Mouse (Mus musculus) heart, postnatal 0 days (tissue): ENCODE data around the gene Camk2g. TPM values are rescaled to one million over a fixed set of nuclear protein-coding genes. Genes with fewer than 3 reads are reported as not detected.
A peak's percentile ranks its signal among the peaks of the same experiment; 100 is the strongest.

Experiments
- ATAC-seq: fragments of 200-750 bp; cut with Nextera tagmentation; 2 replicates; pipeline ENCODE4 v1.8.0; 2017; ENCODE audit warnings: low read depth, moderate number of reproducible peaks, moderate library complexity; ENCODE audit not compliant: insufficient read depth
- DNase-seq: peaks from one replicate; pipeline ENCODE4 v3.0.0-alpha.2; 2016; ENCODE audit warnings: low spot score
- H3K27ac ChIP-seq: fragments of 300-500 bp; sonication (generic); 2 replicates; pipeline ENCODE4 v1.5.1; 2014; ENCODE audit warnings: low read depth, mild to moderate bottlenecking
- H3K27me3 ChIP-seq: fragments of 300-500 bp; sonication (generic); 2 replicates; pipeline ENCODE4 v1.6.1; 2014; ENCODE audit warnings: low read length, mixed read lengths; ENCODE audit not compliant: control insufficient read depth, insufficient read depth
- H3K36me3 ChIP-seq: fragments of 300-500 bp; sonication (generic); replicated peaks from 2 replicates; pipeline ENCODE4 v1.6.1; 2014; ENCODE audit warnings: low read length, mixed read lengths; ENCODE audit not compliant: control insufficient read depth, insufficient read depth
- H3K4me1 ChIP-seq: fragments of 300-500 bp; sonication (generic); 2 replicates; pipeline ENCODE4 v1.6.1; 2014; ENCODE audit warnings: antibody characterized with exemption; ENCODE audit not compliant: control insufficient read depth, insufficient read depth
- H3K4me2 ChIP-seq: fragments of 300-500 bp; sonication (generic); 2 replicates; pipeline ENCODE4 v1.6.1; 2014; ENCODE audit warnings: low read depth, mild to moderate bottlenecking, low read length, moderate library complexity
- H3K4me3 ChIP-seq: fragments of 300-500 bp; sonication (generic); 2 replicates; pipeline ENCODE4 v1.5.1; 2014; ENCODE audit warnings: low read depth, low read length
- H3K9ac ChIP-seq: fragments of 300-500 bp; sonication (generic); replicated peaks from 2 replicates; pipeline ENCODE4 v1.6.1; 2014; ENCODE audit warnings: low read depth, low read length, mixed read lengths
- H3K9me3 ChIP-seq: fragments of 300-500 bp; sonication (generic); replicated peaks from 2 replicates; pipeline ENCODE4 v1.6.1; 2016; ENCODE audit warnings: low read length; ENCODE audit not compliant: control insufficient read depth
- CTCF ChIP-seq: IDR thresholded peaks from 2 replicates; pipeline ENCODE4 v1.5.1; 2016; ENCODE audit warnings: antibody characterized with exemption, control low read depth, low read depth
- EP300 ChIP-seq: IDR thresholded peaks from 2 replicates; pipeline ENCODE4 v1.6.1; 2016; ENCODE audit warnings: antibody characterized with exemption, low read depth
- WGBS: fragments of 180-500 bp; shearing (Covaris S2); extraction: QIAGEN DNeasy Blood & Tissue Kit; methylation state at CpG from one replicate; pipeline ENCODE4 v1.1.7; 2014; 5-methylcytosine and 5-hydroxymethylcytosine counted together
- polyA plus RNA-seq: library from polyadenylated mRNA; unstranded; fragments of >200 nt; fragmentation: Nextera tagmentation; extraction: Ambion mirVana; gene quantifications from 2 replicates; pipeline ENCODE4 v1.2.1, GENCODE M21; 2015
- total RNA-seq: library from RNA; depleted of rRNA; stranded (reverse); fragments of >200 nt; gene quantifications from 2 replicates; pipeline ENCODE4 v1.2.3, GENCODE M21; 2014; ENCODE audit warnings: low replicate concordance

Camk2g gene
- total and polyA plus RNA-seq, 2 experiments from 2014 or later, result 72.5 to 107 TPM

GRCm38 (mm10) chr14:20733041-20733951 lies 60.6 kb downstream of the Camk2g start:
- peak overlapping the region; percentile 96 for H3K9ac ChIP-seq
- H3K4me1 ChIP-seq, result peaks cover 20% of the 10 kb centered on the region
- no peak for DNase-seq
- 39% methylated on average over 12 of the region's 12 CpGs for WGBS
- H3K27me3 ChIP-seq, result no peaks in the 10 kb centered on the region
- TF ChIP-seq EP300 (no peak), CTCF (no peak)
- peak overlapping the region; percentile 98 for H3K27ac ChIP-seq
- no peaks in the 10 kb centered on the region for H3K9me3 ChIP-seq
- peak overlapping the region; percentile 97 for H3K4me2 ChIP-seq
- H3K4me3 ChIP-seq, result peak overlapping the region; percentile 86
- ATAC-seq, result no peak
- peaks cover 60% of the 10 kb centered on the region for H3K36me3 ChIP-seq

- Histone ChIP-seq H3K27me3 (no peaks in the 10 kb centered on the region), H3K9me3 (no peaks in the 10 kb centered on the region), H3K4me2 (no peak overlapping the region), H3K9ac (no peak overlapping the region), H3K4me1 (peaks cover 20% of the 10 kb centered on the region), H3K4me3 (no peak overlapping the region), H3K27ac (no peak overlapping the region), H3K36me3 (peaks cover 71% of the 10 kb centered on the region)
- DNase-seq (no peak), ATAC-seq (no peak)
- WGBS, result 85% methylated on average over 9 of the region's 9 CpGs
- no peak for TF ChIP-seq EP300
- TF ChIP-seq CTCF, result no peak
These were observed 62.9 kb downstream of the Camk2g start for GRCm38 (mm10) chr14:20730853-20731602.

GRCm38 (mm10) chr14:20729871-20730270 lies 64.0 kb downstream of the Camk2g start:
- TF ChIP-seq EP300, result no peak
- TF ChIP-seq CTCF, result no peak
- no peak for ATAC-seq
- Histone ChIP-seq H3K4me2 (no peak overlapping the region), H3K4me3 (no peak overlapping the region), H3K4me1 (peaks cover 16% of the 10 kb centered on the region), H3K9me3 (no peaks in the 10 kb centered on the region), H3K27ac (no peak overlapping the region), H3K27me3 (no peaks in the 10 kb centered on the region), H3K36me3 (peaks cover 75% of the 10 kb centered on the region), H3K9ac (no peak overlapping the region)
- DNase-seq, result no peak
- WGBS, result 87% methylated on average over 9 of the region's 9 CpGs

GRCm38 (mm10) chr14:20725660-20726339 lies 68.1 kb downstream of the Camk2g start:
- H3K4me1 ChIP-seq, result 0 out of 2 replicates have a peak, but pooled peaks cover 6% of the 10 kb centered on the region
- H3K9me3 ChIP-seq, result no peaks in the 10 kb centered on the region
- ATAC-seq, result no peak
- H3K36me3 ChIP-seq, result peaks cover 98% of the 10 kb centered on the region
- H3K4me2 ChIP-seq, result no peak overlapping the region
- no peak overlapping the region; the same call in 1 of the 2 replicates for H3K9ac ChIP-seq
- no peaks in the 10 kb centered on the region for H3K27me3 ChIP-seq
- peak overlapping the region; percentile 58 for H3K27ac ChIP-seq
- 32% methylated on average over 6 of the region's 6 CpGs for WGBS
- no peak for DNase-seq
- TF ChIP-seq CTCF (no peak), EP300 (no peak)
- no peak overlapping the region for H3K4me3 ChIP-seq

GRCm38 (mm10) chr14:20724043-20724442 lies 69.8 kb downstream of the Camk2g start:
- WGBS, result 9% methylated on average over 5 of the region's 5 CpGs
- Histone ChIP-seq H3K27me3 (no peaks in the 10 kb centered on the region), H3K36me3 (peaks cover 98% of the 10 kb centered on the region), H3K27ac (no peak overlapping the region), H3K4me1 (0 out of 2 replicates have a peak, but pooled peaks cover 6% of the 10 kb centered on the region), H3K9me3 (no peaks in the 10 kb centered on the region), H3K9ac (no peak overlapping the region), H3K4me3 (no peak overlapping the region), H3K4me2 (no peak overlapping the region)
- ATAC-seq (no peak), DNase-seq (peak; percentile 46)
- peak; percentile 74 for TF ChIP-seq CTCF
- TF ChIP-seq EP300, result no peak
